ENCODE assay signal across 7 mouse cellular contexts in genomic region chr6:30693350-30693991, GRCm38 (mm10). TPM values are rescaled to one million over a fixed set of nuclear protein-coding genes. Genes with fewer than 3 reads are reported as not detected.
DNase-seq lines count a peak whose midpoint lies in the region; ATAC-seq lines count a peak whose summit lies in the region.

TSS of gene Cep41 (minus strand) at chr6:30693749.

- H3K9ac ChIP-seq in intestine, embryonic 16.5 days (ENCODE audit: low read depth, low read length): peak within 1 kb of the TSS; percentile 73
- H3K9ac ChIP-seq in midbrain, embryonic 11.5 days (ENCODE audit: low read length): peak within 1 kb of the TSS; percentile 78

- no peaks in the 10 kb centered on the region for H3K9me3 ChIP-seq in intestine, embryonic 16.5 days (ENCODE audit: control insufficient read depth, low read length)
- H3K9me3 ChIP-seq in midbrain, embryonic 11.5 days (ENCODE audit: control insufficient read depth, low read length): no peaks in the 10 kb centered on the region; the same call in 1 of the 2 replicates

- under 1% methylated on average over 49 of the region's 52 CpGs for WGBS in intestine, embryonic 16.5 days
- WGBS in midbrain, embryonic 11.5 days: under 1% methylated on average over 48 of the region's 52 CpGs

- H3K36me3 ChIP-seq in intestine, embryonic 16.5 days (ENCODE audit: control insufficient read depth, insufficient read depth, low read length): no peaks in the 10 kb centered on the region
- H3K36me3 ChIP-seq in midbrain, embryonic 11.5 days (ENCODE audit: control insufficient read depth, insufficient read depth, low read length): no peaks in the 10 kb centered on the region

- H3K4me3 ChIP-seq in intestine, embryonic 16.5 days (ENCODE audit: low read length): peak within 1 kb of the TSS; percentile 61
- peak within 1 kb of the TSS; percentile 52 for H3K4me3 ChIP-seq in midbrain, embryonic 11.5 days (ENCODE audit: low read depth, low read length)

- peak; percentile 98 for ATAC-seq in intestine, embryonic 16.5 days
- ATAC-seq in midbrain, embryonic 11.5 days (ENCODE audit: low FRiP score): peak; percentile 98

- peak; percentile 98 for DNase-seq in adrenal gland, adult 2 months
- peak; percentile 99 for DNase-seq in embryo, embryonic 11.5 days (ENCODE audit: low read depth, low spot score)
- peak; percentile 91 to 94 for DNase-seq in gastrocnemius, postnatal 4 days (ENCODE audit: low spot score in 2 of 2)
- peak; percentile 98 for DNase-seq in left cerebral cortex, postnatal 36 days (ENCODE audit: low spot score in 2 of 2)
- peak; percentile 100 for DNase-seq in midbrain, embryonic 11.5 days (ENCODE audit: low spot score, missing footprints)
- DNase-seq in skeletal muscle tissue, adult 2 months (ENCODE audit: low read depth, low spot score): peak; percentile 94

- peak within 1 kb of the TSS; percentile 64 for H3K4me2 ChIP-seq in intestine, embryonic 16.5 days (ENCODE audit: low read depth, low read length)
- peak within 1 kb of the TSS; percentile 59 for H3K4me2 ChIP-seq in midbrain, embryonic 11.5 days

- H3K27me3 ChIP-seq in intestine, embryonic 16.5 days (replicated peaks; ENCODE audit: control insufficient read depth, insufficient read depth, low read length): no peaks in the 10 kb centered on the region
- no peaks in the 10 kb centered on the region for H3K27me3 ChIP-seq in midbrain, embryonic 11.5 days (ENCODE audit: control insufficient read depth, insufficient read depth, low read length)

- H3K27ac ChIP-seq in intestine, embryonic 16.5 days (ENCODE audit: low read length): peak within 1 kb of the TSS; percentile 87
- H3K27ac ChIP-seq in midbrain, embryonic 11.5 days (ENCODE audit: low read depth, low read length): peak within 1 kb of the TSS; percentile 96

- intact Hi-C loops in left cerebral cortex, postnatal 36 days (cut with DNase I): loop anchor here (2.0 kb wide), 1 partner anchor 141 kb away; no protein-coding TSS in a partner anchor

- peaks cover 4% of the 10 kb centered on the region; the same call in 1 of the 2 replicates for H3K4me1 ChIP-seq in intestine, embryonic 16.5 days (ENCODE audit: control insufficient read depth, insufficient read depth, low read length)
- H3K4me1 ChIP-seq in midbrain, embryonic 11.5 days (ENCODE audit: control insufficient read depth, insufficient read depth, low read length): peaks cover 20% of the 10 kb centered on the region

RNA-seq across cellular contexts. Expression of gene Cep41, which starts in this region (rescaled TPM):
- total RNA-seq in adrenal gland, adult 2 months (2021): 1 to 10 TPM; 5.9 to 9.3 TPM
- polyA plus RNA-seq in adrenal gland, adult 2 months (2012; rRNA removed): 3.4 and 4.5 TPM in 2 replicates
- total RNA-seq in gastrocnemius, postnatal 4 days (2021): 10 to 100 TPM; 22.2 to 23.0 TPM
- 6.2 and 6.6 TPM in 2 replicates for polyA plus RNA-seq in intestine, embryonic 16.5 days (2015; fragmentation: Nextera tagmentation; extraction: Ambion mirVana)
- 1 to 10 TPM; 7.1 to 9.0 TPM for total RNA-seq in left cerebral cortex, postnatal 36 days (2021)
- polyA plus RNA-seq in midbrain, embryonic 11.5 days (2014; fragmentation: Nextera tagmentation; extraction: Ambion mirVana): 23.8 and 24.5 TPM in 2 replicates

Comparison
In these comparisons a context has a peak if more than half of its experiments do, and no peak if none do; other contexts are left out.
1. Peak in every context shown above with its lines: DNase-seq, ATAC-seq, H3K4me3 ChIP-seq and H3K27ac ChIP-seq.